Mouse (Mus musculus): ENCODE data around the gene Capn1. TPM values are rescaled to one million over a fixed set of nuclear protein-coding genes. Genes with fewer than 3 reads are reported as not detected.

Capn1 gene
- polyA plus RNA-seq, 1 experiment, result 21.8 TPM

GRCm38 (mm10) chr19:5965280-5965679 lies 50.4 kb downstream of the Capn1 start:
- H3K4me3 ChIP-seq (ENCODE audit: low read depth, low read length), result no peak overlapping the region
- TF ChIP-seq CTCF (IDR thresholded peaks at IDR 0.05; ENCODE audit: low read depth, low read length), result peak; percentile 89
- TF ChIP-seq EP300 (IDR thresholded peaks at IDR 0.05; ENCODE audit: insufficient read depth, low read depth, low read length), result no peak
- peak overlapping the region; percentile 67; the same call in 1 of the 2 replicates for H3K9ac ChIP-seq (ENCODE audit: low read depth, poor library complexity, severe bottlenecking)

DNA sequence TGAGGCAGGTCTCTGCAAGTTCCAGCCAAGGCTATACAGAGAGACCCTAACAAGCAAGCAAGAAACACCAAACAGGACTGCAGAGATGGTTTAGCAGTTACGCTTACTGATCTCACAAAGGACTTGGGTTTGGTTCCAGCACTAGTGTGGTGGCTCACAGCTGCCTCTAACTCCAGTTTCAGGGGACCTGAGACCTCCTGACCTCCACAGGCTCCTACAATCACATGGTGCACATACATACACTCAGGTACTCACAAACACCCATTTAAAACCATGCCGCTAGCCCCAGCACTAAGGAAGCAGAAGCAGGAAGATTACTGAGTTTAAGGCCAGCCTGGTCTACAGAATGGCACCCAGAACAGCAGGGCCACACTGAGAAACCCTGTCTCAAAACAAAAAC lies 50.9 kb downstream of the Capn1 start:
- Histone ChIP-seq H3K9ac (ENCODE audit: low read depth, poor library complexity, severe bottlenecking) (peak overlapping the region; percentile 67), H3K27ac (ENCODE audit: insufficient read depth, low read length) (peak overlapping the region; percentile 30), H3K4me3 (ENCODE audit: low read depth, low read length) (peak overlapping the region; percentile 79), H3K27me3 (ENCODE audit: control insufficient read depth, insufficient read depth, low read length, poor library complexity, severe bottlenecking) (no peaks in the 10 kb centered on the region), H3K36me3 (ENCODE audit: control insufficient read depth, insufficient read depth, low read length, poor library complexity, severe bottlenecking) (peaks cover 8% of the 10 kb centered on the region; the same call in 1 of the 2 replicates), H3K9me3 (replicated peaks; ENCODE audit: control insufficient read depth, insufficient read depth, low read length, poor library complexity, severe bottlenecking) (no peaks in the 10 kb centered on the region), H3K4me1 (ENCODE audit: control insufficient read depth, insufficient read depth, low read length) (peaks cover 6% of the 10 kb centered on the region)
- TF ChIP-seq CTCF (IDR thresholded peaks at IDR 0.05; ENCODE audit: low read depth, low read length), result no peak
- no peak for TF ChIP-seq POLR2A (IDR thresholded peaks at IDR 0.05; ENCODE audit: insufficient read depth, low read length)
- TF ChIP-seq EP300 (IDR thresholded peaks at IDR 0.05; ENCODE audit: insufficient read depth, low read depth, low read length), result no peak

More at GRCm38 (mm10) chr19:5965280-5965679, 50.4 kb downstream of the Capn1 start:
- H3K27ac ChIP-seq (ENCODE audit: insufficient read depth, low read length), result peak overlapping the region; percentile 30; the same call in 1 of the 2 replicates
- no peaks in the 10 kb centered on the region for H3K27me3 ChIP-seq (ENCODE audit: control insufficient read depth, insufficient read depth, low read length, poor library complexity, severe bottlenecking)
- peaks cover 8% of the 10 kb centered on the region; the same call in 1 of the 2 replicates for H3K36me3 ChIP-seq (ENCODE audit: control insufficient read depth, insufficient read depth, low read length, poor library complexity, severe bottlenecking)
- no peaks in the 10 kb centered on the region for H3K9me3 ChIP-seq (replicated peaks; ENCODE audit: control insufficient read depth, insufficient read depth, low read length, poor library complexity, severe bottlenecking)
- H3K4me1 ChIP-seq (ENCODE audit: control insufficient read depth, insufficient read depth, low read length), result peaks cover 6% of the 10 kb centered on the region

GRCm38 (mm10) chr19:5963883-5964562 lies 51.7 kb downstream of the Capn1 start, which contains the start of gene Pola2:
TSS of gene Pola2 (minus strand) at chr19:5964202.
- H3K4me3 ChIP-seq (ENCODE audit: low read depth, low read length), result peak within 1 kb of the TSS; percentile 79
- H3K9ac ChIP-seq (ENCODE audit: low read depth, poor library complexity, severe bottlenecking), result peak within 1 kb of the TSS; percentile 67
- H3K27ac ChIP-seq (ENCODE audit: insufficient read depth, low read length), result peak within 1 kb of the TSS; percentile 64
- TF ChIP-seq POLR2A (IDR thresholded peaks at IDR 0.05; ENCODE audit: insufficient read depth, low read length) (peak; percentile 80), CTCF (IDR thresholded peaks at IDR 0.05; ENCODE audit: low read depth, low read length) (no peak), EP300 (IDR thresholded peaks at IDR 0.05; ENCODE audit: insufficient read depth, low read depth, low read length) (0 out of 2 replicates have a peak, but pooled peaks have one; percentile 32)
- no peaks in the 10 kb centered on the region for H3K9me3 ChIP-seq (replicated peaks; ENCODE audit: control insufficient read depth, insufficient read depth, low read length, poor library complexity, severe bottlenecking)
- peaks cover 13% of the 10 kb centered on the region for H3K36me3 ChIP-seq (ENCODE audit: control insufficient read depth, insufficient read depth, low read length, poor library complexity, severe bottlenecking)
- H3K4me1 ChIP-seq (ENCODE audit: control insufficient read depth, insufficient read depth, low read length), result peaks cover 6% of the 10 kb centered on the region
- no peaks in the 10 kb centered on the region for H3K27me3 ChIP-seq (ENCODE audit: control insufficient read depth, insufficient read depth, low read length, poor library complexity, severe bottlenecking)

GRCm38 (mm10) chr19:5962651-5963050 lies 53.0 kb downstream of the Capn1 start:
- peak overlapping the region; percentile 79 for H3K4me3 ChIP-seq (ENCODE audit: low read depth, low read length)
- no peaks in the 10 kb centered on the region for H3K27me3 ChIP-seq (ENCODE audit: control insufficient read depth, insufficient read depth, low read length, poor library complexity, severe bottlenecking)
- TF ChIP-seq EP300 (IDR thresholded peaks at IDR 0.05; ENCODE audit: insufficient read depth, low read depth, low read length) (no peak), CTCF (IDR thresholded peaks at IDR 0.05; ENCODE audit: low read depth, low read length) (no peak), POLR2A (IDR thresholded peaks at IDR 0.05; ENCODE audit: insufficient read depth, low read length) (no peak)
- H3K9ac ChIP-seq (ENCODE audit: low read depth, poor library complexity, severe bottlenecking), result peak overlapping the region; percentile 67
- H3K4me1 ChIP-seq (ENCODE audit: control insufficient read depth, insufficient read depth, low read length), result peaks cover 6% of the 10 kb centered on the region
- no peaks in the 10 kb centered on the region for H3K9me3 ChIP-seq (replicated peaks; ENCODE audit: control insufficient read depth, insufficient read depth, low read length, poor library complexity, severe bottlenecking)
- no peak overlapping the region for H3K27ac ChIP-seq (ENCODE audit: insufficient read depth, low read length)
- peaks cover 23% of the 10 kb centered on the region for H3K36me3 ChIP-seq (ENCODE audit: control insufficient read depth, insufficient read depth, low read length, poor library complexity, severe bottlenecking)

DNA sequence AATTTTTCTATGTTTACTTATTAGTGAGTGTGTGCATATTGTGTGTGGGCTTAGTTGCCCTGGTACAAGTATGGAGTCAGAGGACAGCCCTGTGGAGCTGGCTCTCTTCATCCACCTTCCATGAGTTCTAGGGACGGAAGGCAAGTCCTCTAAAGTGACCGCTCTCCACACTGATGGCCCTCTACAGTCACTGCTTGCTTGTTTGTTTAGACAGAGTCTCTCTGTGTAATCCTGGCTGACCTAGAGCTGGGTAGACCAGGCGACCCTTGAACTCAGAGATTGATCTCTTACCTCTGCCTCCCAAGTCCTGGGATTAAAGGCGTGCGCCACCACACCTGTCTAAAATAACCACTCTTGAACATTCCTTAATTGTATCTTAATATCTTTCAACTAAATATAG lies 58.3 kb downstream of the Capn1 start:
- Histone ChIP-seq H3K9me3 (replicated peaks; ENCODE audit: control insufficient read depth, insufficient read depth, low read length, poor library complexity, severe bottlenecking) (no peaks in the 10 kb centered on the region), H3K9ac (ENCODE audit: low read depth, poor library complexity, severe bottlenecking) (no peak overlapping the region), H3K4me3 (ENCODE audit: low read depth, low read length) (no peak overlapping the region), H3K4me1 (ENCODE audit: control insufficient read depth, insufficient read depth, low read length) (no peaks in the 10 kb centered on the region), H3K27ac (ENCODE audit: insufficient read depth, low read length) (no peak overlapping the region), H3K36me3 (ENCODE audit: control insufficient read depth, insufficient read depth, low read length, poor library complexity, severe bottlenecking) (peaks cover 59% of the 10 kb centered on the region), H3K27me3 (ENCODE audit: control insufficient read depth, insufficient read depth, low read length, poor library complexity, severe bottlenecking) (no peaks in the 10 kb centered on the region)
- no peak for TF ChIP-seq CTCF (IDR thresholded peaks at IDR 0.05; ENCODE audit: low read depth, low read length)
- TF ChIP-seq EP300 (IDR thresholded peaks at IDR 0.05; ENCODE audit: insufficient read depth, low read depth, low read length), result no peak
- no peak for TF ChIP-seq POLR2A (IDR thresholded peaks at IDR 0.05; ENCODE audit: insufficient read depth, low read length)

- H3K27me3 ChIP-seq (ENCODE audit: control insufficient read depth, insufficient read depth, low read length, poor library complexity, severe bottlenecking), result no peaks in the 10 kb centered on the region
- TF ChIP-seq POLR2A (IDR thresholded peaks at IDR 0.05; ENCODE audit: insufficient read depth, low read length) (no peak), EP300 (IDR thresholded peaks at IDR 0.05; ENCODE audit: insufficient read depth, low read depth, low read length) (no peak), CTCF (IDR thresholded peaks at IDR 0.05; ENCODE audit: low read depth, low read length) (peak; percentile 29)
- no peak overlapping the region for H3K9ac ChIP-seq (ENCODE audit: low read depth, poor library complexity, severe bottlenecking)
- no peaks in the 10 kb centered on the region for H3K9me3 ChIP-seq (replicated peaks; ENCODE audit: control insufficient read depth, insufficient read depth, low read length, poor library complexity, severe bottlenecking)
- no peak overlapping the region for H3K4me3 ChIP-seq (ENCODE audit: low read depth, low read length)
- no peak overlapping the region for H3K27ac ChIP-seq (ENCODE audit: insufficient read depth, low read length)
- H3K36me3 ChIP-seq (ENCODE audit: control insufficient read depth, insufficient read depth, low read length, poor library complexity, severe bottlenecking), result peaks cover 63% of the 10 kb centered on the region
- no peaks in the 10 kb centered on the region for H3K4me1 ChIP-seq (ENCODE audit: control insufficient read depth, insufficient read depth, low read length)
These were observed 59.0 kb downstream of the Capn1 start for GRCm38 (mm10) chr19:5956685-5957084.
